Mouse (Mus musculus) testis, adult 2 months (tissue): ENCODE results near the gene Eif2b2. TPM values are rescaled to one million over a fixed set of nuclear protein-coding genes. Genes with fewer than 3 reads are reported as not detected.

Source experiments
- H3K27ac ChIP-seq: fragments of 200-500 bp; 2 replicates; pipeline ENCODE4 v1.5.1; 2012; ENCODE audit warnings: low read depth, low read length; ENCODE audit not compliant: control insufficient read depth, insufficient read depth
- H3K27me3 ChIP-seq: fragments of 200-500 bp; 2 replicates; pipeline ENCODE4 v1.6.1; 2012; ENCODE audit warnings: mild to moderate bottlenecking, low read length, moderate library complexity; ENCODE audit not compliant: control insufficient read depth, insufficient read depth
- H3K36me3 ChIP-seq: fragments of 200-500 bp; 2 replicates; pipeline ENCODE4 v1.6.1; 2012; ENCODE audit warnings: mild to moderate bottlenecking, low read length; ENCODE audit not compliant: control insufficient read depth, insufficient read depth
- H3K4me1 ChIP-seq: fragments of 200-500 bp; 2 replicates; pipeline ENCODE4 v1.6.1; 2012; ENCODE audit warnings: low read length; ENCODE audit not compliant: control insufficient read depth, insufficient read depth
- H3K4me3 ChIP-seq: fragments of 200-500 bp; 2 replicates; pipeline ENCODE4 v1.5.1; 2012; ENCODE audit warnings: low read depth, mild to moderate bottlenecking, low read length, moderate library complexity, mixed read lengths; ENCODE audit not compliant: control insufficient read depth
- CTCF ChIP-seq: fragments of 200-500 bp; IDR thresholded peaks from 2 replicates; pipeline ENCODE4 v1.5.1; 2012; ENCODE audit warnings: low read depth, mild to moderate bottlenecking, inconsistent platforms, low read length, moderate library complexity; ENCODE audit not compliant: control insufficient read depth, insufficient read depth, insufficient replicate concordance
- POLR2A ChIP-seq: fragments of 200-500 bp; IDR thresholded peaks from 2 replicates; pipeline ENCODE4 v1.6.1; 2012; ENCODE audit warnings: low read depth, mild to moderate bottlenecking, inconsistent platforms, low read length, moderate library complexity; ENCODE audit not compliant: control insufficient read depth
- polyA plus RNA-seq: library from polyadenylated mRNA; depleted of rRNA; stranded (reverse); fragments of >200 nt; gene quantifications from 2 replicates; pipeline ENCODE4 v1.2.3, GENCODE M21; 2012; rRNA removed

Eif2b2 gene
- polyA plus RNA-seq, 1 experiment, result 52.6 TPM

DNA sequence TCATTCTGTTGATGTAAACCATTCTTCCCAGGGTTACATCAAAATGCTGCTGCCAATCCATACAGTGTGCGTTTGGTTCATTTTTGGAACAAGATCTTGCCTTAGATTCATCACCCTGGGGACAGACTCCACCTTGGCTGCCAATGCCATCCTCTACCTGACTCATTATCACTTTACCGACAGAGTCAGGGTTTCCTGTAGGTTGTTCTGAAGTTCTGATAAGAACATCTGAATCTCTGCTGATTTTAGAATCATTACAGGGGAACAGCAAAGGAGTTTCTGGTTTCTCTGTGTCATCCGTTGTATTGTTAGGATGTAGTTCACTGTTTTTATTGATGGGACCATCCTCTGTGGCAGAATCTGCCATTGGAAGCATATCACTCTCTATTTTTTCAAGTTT, 47.0 kb downstream of the Eif2b2 start:
- no peak for TF ChIP-seq CTCF
- TF ChIP-seq POLR2A, result no peak
- H3K27me3 ChIP-seq, result no peaks in the 10 kb centered on the region
- H3K4me1 ChIP-seq, result no peaks in the 10 kb centered on the region
- no peaks in the 10 kb centered on the region; the same call in 1 of the 2 replicates for H3K36me3 ChIP-seq
- H3K4me3 ChIP-seq, result no peak overlapping the region
- no peak overlapping the region for H3K27ac ChIP-seq

DNA sequence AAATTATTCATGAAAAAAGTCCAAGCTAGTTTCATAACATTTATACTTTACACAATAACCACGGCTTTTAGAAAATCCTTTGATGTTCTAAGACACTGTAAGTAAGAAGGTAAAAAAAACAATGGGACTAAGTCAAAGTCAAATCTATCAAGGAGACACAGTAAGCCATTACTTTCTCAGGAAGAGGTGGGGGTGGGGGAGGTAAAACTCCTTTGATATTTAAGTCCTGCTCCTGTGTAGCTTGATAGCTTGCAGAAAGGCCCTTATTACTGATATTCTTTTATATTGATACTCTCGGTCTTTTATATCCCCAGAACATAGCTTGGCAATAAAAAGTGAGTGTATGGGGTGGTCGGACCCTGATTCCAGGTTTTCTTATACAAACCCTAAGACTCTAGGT, 50.5 kb downstream of the Eif2b2 start:
- peaks cover 2% of the 10 kb centered on the region; the same call in 1 of the 2 replicates for H3K4me1 ChIP-seq
- H3K27me3 ChIP-seq, result no peaks in the 10 kb centered on the region
- peak overlapping the region; percentile 100 for H3K4me3 ChIP-seq
- TF ChIP-seq CTCF (no peak), POLR2A (no peak)
- peak overlapping the region; percentile 99 for H3K27ac ChIP-seq
- no peaks in the 10 kb centered on the region; the same call in 1 of the 2 replicates for H3K36me3 ChIP-seq

DNA sequence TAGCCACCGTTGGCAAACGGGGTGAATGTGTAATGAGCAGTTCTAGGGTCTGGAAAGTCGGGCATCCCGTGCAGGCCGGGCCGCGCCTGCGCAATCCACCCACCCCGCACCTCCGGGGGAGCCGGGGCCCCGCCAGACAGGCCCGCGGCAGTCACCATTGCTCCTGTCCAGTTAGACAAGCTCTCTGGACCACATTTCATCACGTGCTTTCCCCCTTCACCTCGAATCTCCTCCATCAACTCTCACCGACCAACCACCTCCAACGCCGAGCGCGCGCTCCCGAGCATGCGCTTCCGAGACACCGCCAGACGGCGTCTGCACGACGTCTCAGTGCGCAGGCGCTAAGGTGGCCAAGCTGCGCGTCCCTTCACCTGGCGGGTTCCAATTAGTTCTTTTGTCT, 51.0 kb downstream of the Eif2b2 start, which contains the start of gene Mlh3:
Gene Mlh3, minus strand, starts transcription at position 281 of the 400 bp plus-strand sequence.
- H3K4me1 ChIP-seq, result peaks cover 2% of the 10 kb centered on the region; the same call in 1 of the 2 replicates
- peak; percentile 7; the same call in 1 of the 2 replicates for TF ChIP-seq CTCF
- TF ChIP-seq POLR2A, result peak; percentile 87

DNA sequence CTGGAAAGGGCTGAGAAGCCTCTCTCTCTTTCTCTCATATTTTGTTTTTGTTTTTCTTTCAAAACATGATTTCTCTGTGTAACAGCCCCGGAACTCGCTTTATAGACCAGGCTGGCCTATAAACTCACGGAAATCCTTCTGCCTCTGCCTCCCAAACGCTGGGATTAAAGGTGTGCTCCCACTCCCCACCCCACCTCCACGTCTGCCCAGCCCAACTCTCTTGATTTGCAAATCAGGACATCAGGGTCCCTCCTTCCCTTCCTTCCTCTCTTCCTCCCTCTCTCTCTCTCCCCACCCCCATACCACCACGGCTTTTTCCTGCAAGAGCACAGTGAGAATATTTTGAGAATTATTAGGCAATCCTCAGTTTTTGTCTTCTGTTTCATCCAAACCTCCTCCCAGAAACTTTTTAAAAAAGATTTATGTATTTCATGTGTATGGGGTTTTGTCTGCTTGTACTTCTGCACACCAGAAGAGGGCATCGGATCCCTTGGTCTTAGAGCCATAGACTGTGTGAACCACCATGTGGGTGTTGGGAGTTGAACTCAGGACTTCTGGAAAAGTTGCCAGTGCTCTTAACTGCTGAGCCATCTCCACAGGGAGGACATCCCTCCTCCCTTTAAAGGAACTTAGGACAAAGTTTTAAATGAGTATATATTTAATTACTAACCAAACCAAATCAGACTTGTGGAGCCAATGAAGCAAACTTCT, 52.0 kb downstream of the Eif2b2 start:
- TF ChIP-seq POLR2A (no peak), CTCF (no peak)
- H3K27ac ChIP-seq, result no peak overlapping the region
- no peaks in the 10 kb centered on the region for H3K27me3 ChIP-seq
- H3K36me3 ChIP-seq, result no peaks in the 10 kb centered on the region
- H3K4me1 ChIP-seq, result peaks cover 2% of the 10 kb centered on the region; the same call in 1 of the 2 replicates
- H3K4me3 ChIP-seq, result no peak overlapping the region

More for the DNA sequence above, 51.0 kb downstream of the Eif2b2 start, which contains the start of gene Mlh3:
- H3K36me3 ChIP-seq, result no peaks in the 10 kb centered on the region
- peak within 1 kb of the TSS; percentile 100 for H3K4me3 ChIP-seq
- no peaks in the 10 kb centered on the region for H3K27me3 ChIP-seq
- H3K27ac ChIP-seq, result peak within 1 kb of the TSS; percentile 99

DNA sequence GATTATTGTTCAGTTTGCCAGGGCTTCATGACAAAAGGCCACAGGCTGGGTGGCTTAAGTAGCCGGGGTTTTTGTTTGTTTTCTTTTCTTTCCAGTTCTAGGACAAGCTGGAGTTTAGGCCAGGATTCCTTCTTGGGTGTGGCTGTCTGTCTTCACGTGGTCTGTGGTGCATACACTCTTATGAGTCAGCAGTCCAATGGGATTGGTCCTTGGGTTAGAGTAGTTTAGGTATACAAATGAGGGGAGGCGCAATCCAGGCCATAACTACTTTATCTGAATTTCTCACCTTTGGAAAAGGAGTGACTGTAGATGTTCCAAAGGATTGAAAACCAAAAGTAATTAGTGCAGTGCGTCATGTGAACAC, 52.5 kb downstream of the Eif2b2 start:
- no peaks in the 10 kb centered on the region for H3K36me3 ChIP-seq
- no peak overlapping the region for H3K27ac ChIP-seq
- no peak overlapping the region for H3K4me3 ChIP-seq
- TF ChIP-seq CTCF (no peak), POLR2A (no peak)
- H3K4me1 ChIP-seq, result peaks cover 2% of the 10 kb centered on the region; the same call in 1 of the 2 replicates
- no peaks in the 10 kb centered on the region for H3K27me3 ChIP-seq

DNA sequence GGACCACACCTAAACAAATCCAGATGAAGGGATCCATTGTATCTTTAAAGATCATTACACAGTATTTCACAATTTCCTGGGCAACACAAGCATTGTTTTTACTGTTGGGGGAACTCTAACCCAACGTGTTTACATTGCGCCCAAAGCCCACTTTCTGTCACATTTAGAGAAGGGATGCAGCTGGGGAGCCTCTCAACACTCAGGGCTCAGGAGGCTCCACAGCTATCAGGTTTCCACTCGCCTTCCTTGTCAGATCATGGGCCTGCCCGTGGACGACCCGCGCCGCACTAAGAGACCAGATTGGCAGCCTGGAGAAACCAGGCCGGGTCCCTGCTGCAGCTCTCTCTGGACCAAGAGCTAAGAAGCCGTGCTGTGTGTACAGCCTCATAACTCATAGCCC, 54.2 kb downstream of the Eif2b2 start:
- no peak for TF ChIP-seq CTCF
- H3K27me3 ChIP-seq, result no peaks in the 10 kb centered on the region
- H3K27ac ChIP-seq, result peak overlapping the region; percentile 57; the same call in 1 of the 2 replicates
- H3K4me3 ChIP-seq, result peak overlapping the region; percentile 37
- H3K36me3 ChIP-seq, result no peaks in the 10 kb centered on the region
- H3K4me1 ChIP-seq, result peaks cover 2% of the 10 kb centered on the region; the same call in 1 of the 2 replicates

Other genes starting within 250 kb of the Eif2b2 start
- 57.2 and 68.1 TPM in 2 replicates for gene Fcf1, start 248.6 kb upstream of the Eif2b2 start, polyA plus RNA-seq
- 66.6 and 79.6 TPM in 2 replicates for gene Arel1, start 248.6 kb upstream of the Eif2b2 start, polyA plus RNA-seq
- 38.5 and 47.1 TPM in 2 replicates for gene Ylpm1, start 223.2 kb upstream of the Eif2b2 start, polyA plus RNA-seq
- gene Prox2, start 108.7 kb upstream of the Eif2b2 start, polyA plus RNA-seq, result 38.3 and 42.1 TPM in 2 replicates
- gene Dlst, start 108.6 kb upstream of the Eif2b2 start, polyA plus RNA-seq, result 55.0 and 57.4 TPM in 2 replicates
- gene Rps6kl1, start 68.2 kb upstream of the Eif2b2 start, polyA plus RNA-seq, result 0.04 and 0.05 TPM in 2 replicates
- gene Pgf, start 41.7 kb upstream of the Eif2b2 start, polyA plus RNA-seq, result 2.3 and 3.6 TPM in 2 replicates
- gene Mlh3, start 51.1 kb downstream of the Eif2b2 start, polyA plus RNA-seq, result 11.1 and 13.1 TPM in 2 replicates
- 187 and 199 TPM in 2 replicates for gene Acyp1, start 69.0 kb downstream of the Eif2b2 start, polyA plus RNA-seq
- gene Zc2hc1c, start 69.1 kb downstream of the Eif2b2 start, polyA plus RNA-seq, result 11.6 and 13.7 TPM in 2 replicates
- 18.2 and 20.3 TPM in 2 replicates for gene Nek9, start 119.9 kb downstream of the Eif2b2 start, polyA plus RNA-seq
- 86.0 and 87.3 TPM in 2 replicates for gene Tmed10, start 155.4 kb downstream of the Eif2b2 start, polyA plus RNA-seq